Mouse (Mus musculus) kidney, adult 2 months (tissue): ENCODE data around the gene Kansl3.
A peak's percentile ranks its signal among the peaks of the same experiment; 100 is the strongest.

Experiments
- CTCF ChIP-seq: fragments of 200-500 bp; conservative IDR thresholded peaks from 2 replicates; pipeline ENCODE4 v1.5.1; 2011; ENCODE audit warnings: low read depth, mild to moderate bottlenecking, control low read depth, low read length, moderate library complexity, mixed read lengths; ENCODE audit not compliant: insufficient read depth, insufficient read length
- POLR2A ChIP-seq: fragments of 200-500 bp; IDR thresholded peaks from one replicate; pipeline ENCODE4 v1.6.1; 2011; ENCODE audit warnings: low read depth, low read length, control low read depth

GRCm38 (mm10) chr1:36368969-36369645 lies at the start of gene Kansl3:
- TF ChIP-seq POLR2A (peak; percentile 64), CTCF (no peak)
